Mouse (Mus musculus): ENCODE measurements around the gene Tmem253.
A peak's percentile ranks its signal among the peaks of the same experiment; 100 is the strongest.

Gene Tmem253

GRCm38 (mm10) chr14:52015445-52016100 is at the start of gene Tmem253:
Tmem253 (plus strand) TSS chr14:52015658.
- DNase-seq = no peak

DNA sequence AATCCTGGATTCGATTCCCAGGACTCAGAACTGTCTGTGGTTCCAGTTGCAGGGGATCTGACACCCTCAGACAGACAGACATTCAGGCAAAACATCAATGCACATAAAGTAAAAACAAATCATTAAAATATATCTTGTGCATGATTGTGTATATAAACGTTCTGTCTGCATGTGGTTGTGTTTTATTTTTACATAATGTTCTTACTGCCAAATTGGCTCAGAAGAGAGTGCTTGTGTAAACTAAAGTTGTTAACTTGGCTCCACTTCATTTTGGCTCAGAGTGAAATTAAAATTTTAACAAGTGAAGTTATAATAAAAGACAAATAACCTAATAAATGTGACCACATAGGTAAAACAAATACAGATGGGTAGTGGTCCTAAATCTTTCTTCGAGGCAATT is 48.1 kb upstream of the Tmem253 start:
- DNase-seq = no peak

DNA sequence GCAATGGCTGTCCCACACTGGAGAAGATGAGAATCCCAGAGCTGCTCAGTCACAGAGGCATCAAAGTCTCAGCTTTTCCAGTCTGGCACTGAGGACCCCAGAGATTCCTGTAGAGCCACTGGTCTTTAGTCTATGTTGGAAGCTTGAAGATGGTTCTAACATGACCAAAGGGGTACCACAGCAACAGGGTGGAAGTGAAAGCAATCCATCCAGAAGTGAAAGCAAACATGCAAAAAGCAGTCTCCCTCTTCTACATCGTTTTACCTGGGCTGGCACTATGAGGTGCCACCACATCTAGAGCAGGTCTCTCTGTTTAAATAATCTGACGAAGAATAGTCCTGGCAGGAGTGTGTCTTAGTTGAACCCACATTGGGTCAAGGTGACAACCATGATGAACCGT is 36.2 kb upstream of the Tmem253 start:
- DNase-seq = no peak

DNA sequence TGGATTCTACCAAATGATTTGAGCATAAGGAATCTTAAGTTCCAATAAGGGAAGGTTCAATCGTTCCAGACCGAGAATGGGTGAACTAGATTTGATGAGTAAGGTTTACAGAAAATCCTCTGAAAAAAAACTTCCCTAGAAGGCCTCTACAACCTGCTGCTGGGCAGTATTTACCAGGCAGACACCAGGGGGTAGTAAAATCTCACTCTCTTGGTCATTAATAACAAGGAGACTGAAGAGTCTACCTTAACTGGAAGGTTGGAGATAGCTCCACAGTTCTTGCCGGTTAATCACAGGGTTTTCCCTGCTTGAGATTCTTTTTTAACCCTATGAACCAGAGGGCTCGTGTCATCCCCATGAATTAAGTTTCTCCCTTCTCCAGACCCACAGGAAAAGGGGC is 32.2 kb upstream of the Tmem253 start:
- no peak for DNase-seq

DNA sequence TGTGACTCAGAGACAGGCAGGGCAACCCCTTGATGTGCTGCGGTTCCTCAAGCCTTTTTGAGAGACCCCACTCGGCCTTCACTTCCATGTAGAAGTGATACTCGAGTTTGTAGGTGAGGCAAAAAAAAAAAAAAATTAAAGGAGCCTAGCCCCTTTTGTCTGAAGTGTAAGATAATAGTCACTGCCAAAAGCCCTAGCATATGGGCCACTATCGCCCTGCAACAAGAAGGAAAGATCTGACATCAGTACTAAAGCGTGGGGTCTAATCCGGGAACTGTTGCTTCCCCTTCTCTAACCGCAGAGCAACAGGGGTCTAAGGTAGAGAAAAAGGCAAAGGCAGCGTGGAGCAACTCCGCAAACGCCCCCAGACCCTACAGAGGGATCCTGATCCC is 31.6 kb upstream of the Tmem253 start:
- no peak for DNase-seq

- peak; percentile 58 to 74 for DNase-seq
These were observed 30.9 kb upstream of the Tmem253 start, which contains the start of gene Arhgef40 for GRCm38 (mm10) chr14:51984247-51985231. Arhgef40 (plus strand) TSS chr14:51984719.

DNA sequence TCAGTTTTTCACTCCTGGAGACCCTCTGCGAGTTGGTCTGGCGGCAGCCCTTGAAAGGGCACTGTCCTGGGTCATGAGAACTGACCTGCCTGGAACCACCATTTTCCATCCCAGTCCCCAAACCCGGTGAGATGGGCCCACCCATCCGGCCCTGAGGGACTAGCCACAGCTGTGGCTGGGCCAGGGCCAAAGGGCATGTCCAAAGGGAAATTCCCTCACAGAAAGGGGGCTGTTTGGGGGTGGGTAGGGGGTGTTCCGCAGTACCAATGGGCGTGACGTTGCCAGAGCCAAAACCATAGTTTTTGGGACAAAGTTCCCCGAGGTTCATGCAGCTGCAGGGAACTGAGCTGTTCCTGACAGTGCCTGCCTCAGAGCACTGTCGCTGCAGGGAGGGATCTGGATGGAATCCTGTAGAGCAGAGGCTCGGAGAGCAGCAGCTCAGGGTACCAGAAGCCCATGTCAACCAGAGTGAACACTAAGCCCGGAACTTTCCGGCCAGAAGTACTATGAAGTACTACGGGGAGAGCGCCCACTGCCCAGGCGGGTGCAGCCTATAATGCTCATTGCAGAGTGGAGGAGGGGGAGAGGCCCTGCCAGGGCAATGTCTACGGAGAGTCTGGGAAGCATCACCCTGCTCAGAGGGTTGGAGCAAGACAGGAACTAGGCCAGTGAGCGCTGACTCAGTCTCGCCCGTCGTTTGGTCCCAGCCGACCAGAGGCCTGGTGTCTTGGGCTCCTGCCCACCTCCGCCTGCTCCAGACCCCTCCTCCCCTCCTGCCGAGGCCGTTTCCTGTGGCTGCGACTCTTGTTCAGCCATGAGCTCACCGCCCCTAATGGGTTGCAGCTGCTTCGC is 29.9 kb upstream of the Tmem253 start:
- peak; percentile 72 to 78 for DNase-seq

- DNase-seq = no peak
These were observed 29.3 kb upstream of the Tmem253 start for GRCm38 (mm10) chr14:51986153-51986505.

- no peak for DNase-seq
These were observed 28.3 kb upstream of the Tmem253 start for GRCm38 (mm10) chr14:51987177-51987576.

- no peak for DNase-seq
These were observed 26.7 kb upstream of the Tmem253 start for GRCm38 (mm10) chr14:51988731-51989130.

DNA sequence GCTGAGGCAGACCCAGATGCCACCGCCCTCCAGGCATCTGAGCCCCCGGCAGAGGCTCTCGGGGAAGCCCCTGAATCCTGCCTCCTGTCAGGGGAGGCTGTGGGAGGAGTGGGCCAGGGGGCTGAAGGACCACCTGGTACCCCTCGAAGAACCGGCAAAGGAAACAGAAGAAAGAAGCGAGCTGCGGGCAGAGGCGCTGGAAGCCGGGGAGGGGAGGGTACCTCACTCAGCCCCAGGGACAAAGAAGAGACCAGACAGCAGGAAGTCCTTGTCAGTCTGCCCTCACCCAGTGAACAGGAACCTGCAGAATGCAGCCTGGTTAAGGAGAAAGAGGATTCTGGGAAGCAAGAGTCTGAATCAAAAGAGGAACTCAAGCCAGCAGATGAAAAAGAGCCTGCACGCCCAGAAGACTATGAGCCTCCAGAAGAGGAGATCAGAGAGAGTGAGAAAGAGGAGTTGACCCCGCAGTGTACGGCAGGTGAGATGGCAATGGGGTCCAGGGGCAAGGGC is 25.9 kb upstream of the Tmem253 start:
- no peak for DNase-seq

GRCm38 (mm10) chr14:51994453-51994852 is 21.0 kb upstream of the Tmem253 start:
- DNase-seq = no peak

GRCm38 (mm10) chr14:51995219-51995871 is 20.1 kb upstream of the Tmem253 start:
- no peak for DNase-seq

GRCm38 (mm10) chr14:51996231-51996841 is 19.1 kb upstream of the Tmem253 start:
- DNase-seq = no peak

- DNase-seq = no peak
These were observed 18.6 kb upstream of the Tmem253 start for GRCm38 (mm10) chr14:51996866-51997265.

DNA sequence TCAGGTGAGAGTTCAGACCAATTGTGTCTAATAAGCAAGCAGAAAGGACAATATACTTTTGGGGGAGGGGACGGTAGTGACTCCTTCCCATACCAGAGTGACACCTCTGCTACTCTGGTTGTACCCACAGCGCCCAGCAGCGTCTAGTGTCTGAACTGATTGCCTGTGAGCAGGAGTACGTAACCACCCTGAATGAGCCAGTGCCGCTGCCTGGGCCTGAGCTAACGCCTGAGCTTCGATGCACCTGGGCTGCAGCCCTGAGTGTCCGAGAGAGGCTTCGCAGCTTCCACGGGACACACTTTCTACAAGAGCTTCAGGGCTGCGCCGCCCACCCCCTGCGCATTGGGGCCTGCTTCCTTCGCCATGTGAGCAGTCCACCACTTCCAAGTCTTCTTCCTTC is 18.0 kb upstream of the Tmem253 start:
- DNase-seq = no peak

- no peak for DNase-seq
These were observed 11.4 kb upstream of the Tmem253 start for GRCm38 (mm10) chr14:52003981-52004495.

DNA sequence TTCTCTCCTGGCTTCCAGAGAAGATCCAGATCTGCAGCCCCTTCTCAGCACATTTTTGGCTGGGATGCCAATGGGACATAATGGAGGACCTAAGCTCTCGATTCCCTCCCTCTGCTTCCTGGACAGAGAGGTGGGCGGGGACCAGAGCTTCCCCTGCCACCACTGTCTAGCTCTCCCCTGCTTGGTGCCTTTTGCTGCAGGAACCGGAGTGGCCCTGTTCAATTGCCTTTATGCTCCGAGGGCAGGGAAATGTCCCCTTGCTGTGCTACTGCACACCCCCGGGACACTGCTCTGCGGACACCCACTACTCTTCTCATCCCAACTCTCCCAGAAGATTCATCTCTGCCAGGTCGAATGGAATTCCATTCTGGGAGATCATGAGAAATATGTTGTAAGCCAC is 10.3 kb upstream of the Tmem253 start:
- no peak for DNase-seq

- DNase-seq = no peak
These were observed 9.8 kb upstream of the Tmem253 start for GRCm38 (mm10) chr14:52005616-52006015.

DNA sequence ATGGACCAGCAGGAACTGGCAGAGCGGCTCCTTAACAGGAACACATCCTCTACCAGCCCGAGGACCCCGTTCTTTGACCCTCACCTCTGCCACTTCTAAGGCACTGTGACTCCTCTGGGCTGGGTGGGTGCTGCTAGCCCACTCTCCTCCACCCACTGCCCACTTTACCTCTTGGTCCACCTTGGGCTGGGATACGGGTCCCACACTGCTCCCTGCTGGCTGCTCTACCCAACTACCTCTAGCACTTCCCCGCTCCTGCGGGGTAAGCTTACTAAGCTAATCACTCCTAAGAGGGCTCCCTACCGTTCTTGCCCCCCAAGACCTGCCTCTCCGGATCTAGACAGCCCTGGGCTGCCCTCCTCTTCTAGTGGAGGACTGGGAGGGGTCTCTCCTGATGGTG is 9.2 kb upstream of the Tmem253 start:
- DNase-seq = no peak

- no peak for DNase-seq
These were observed 8.7 kb upstream of the Tmem253 start for GRCm38 (mm10) chr14:52006771-52007170.
